Mouse (Mus musculus) induced T-regulatory cell, adult 2 months (primary cell): Measurements from ENCODE around the gene Glis3.

ENCODE experiments used
- DNase-seq: peaks from one replicate; pipeline ENCODE4 v3.0.0-alpha.2; 2012; ENCODE audit warnings: low read depth

Gene Glis3

GRCm38 (mm10) chr19:28237621-28238020 is 442.3 kb downstream of the Glis3 start:
- no peak for DNase-seq

DNA sequence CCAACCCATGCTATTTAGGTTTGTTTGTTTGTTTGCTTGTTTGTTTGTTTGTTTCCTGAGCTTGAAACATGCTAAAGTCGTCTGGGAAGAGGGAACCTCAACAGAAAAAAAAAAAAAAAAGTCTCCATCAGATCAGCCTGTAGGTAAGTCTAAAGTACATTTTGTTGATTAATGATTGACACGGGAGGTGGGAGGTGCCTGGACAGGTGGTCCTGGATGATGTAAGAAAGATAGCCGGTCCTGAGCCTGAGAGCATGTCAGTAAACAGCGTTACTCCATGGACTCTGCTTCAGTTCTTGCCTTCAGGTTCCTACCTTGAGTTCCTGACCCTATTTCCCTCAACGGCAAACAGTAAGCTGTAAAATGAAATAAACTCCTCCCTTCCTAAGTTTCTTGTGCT is 444.3 kb downstream of the Glis3 start:
- DNase-seq: no peak

DNA sequence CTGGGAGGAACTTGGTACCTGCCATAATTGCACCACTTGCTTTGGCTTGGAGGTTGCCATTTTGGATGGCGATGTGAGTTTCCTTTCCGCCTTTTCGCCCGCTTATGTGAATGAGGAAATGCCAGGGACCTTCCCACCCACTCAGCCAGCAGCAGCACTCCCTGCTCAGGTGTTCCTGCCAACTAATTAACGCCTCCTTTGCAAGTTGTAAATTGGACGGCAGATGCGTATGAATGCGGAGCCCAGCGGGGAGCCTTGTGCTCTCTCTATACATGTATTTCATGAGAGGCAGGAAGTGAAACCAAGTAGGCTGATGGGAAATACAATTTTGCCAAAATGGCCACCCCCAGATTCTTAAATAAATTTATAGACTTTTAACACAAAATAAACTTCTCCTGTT is 444.8 kb downstream of the Glis3 start:
- no peak for DNase-seq

DNA sequence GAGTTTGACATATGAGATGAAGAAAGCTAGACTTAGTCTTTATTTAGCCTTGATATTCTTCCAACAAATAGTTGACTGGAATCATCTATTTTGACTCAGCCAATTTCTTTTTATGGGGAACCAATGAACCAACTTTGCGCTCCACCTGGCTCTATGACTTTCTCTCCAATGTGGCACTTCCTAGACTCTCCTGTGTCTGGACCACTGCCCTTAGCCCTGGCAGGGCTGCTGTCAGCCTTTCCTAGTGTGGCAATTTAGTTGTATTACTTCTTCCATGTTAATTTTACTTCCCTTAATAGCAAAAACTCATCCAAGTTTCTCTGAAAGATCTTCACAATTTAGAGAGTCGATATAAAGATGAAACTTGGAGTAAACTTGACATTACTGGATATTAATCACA is 445.2 kb downstream of the Glis3 start:
- no peak for DNase-seq

DNA sequence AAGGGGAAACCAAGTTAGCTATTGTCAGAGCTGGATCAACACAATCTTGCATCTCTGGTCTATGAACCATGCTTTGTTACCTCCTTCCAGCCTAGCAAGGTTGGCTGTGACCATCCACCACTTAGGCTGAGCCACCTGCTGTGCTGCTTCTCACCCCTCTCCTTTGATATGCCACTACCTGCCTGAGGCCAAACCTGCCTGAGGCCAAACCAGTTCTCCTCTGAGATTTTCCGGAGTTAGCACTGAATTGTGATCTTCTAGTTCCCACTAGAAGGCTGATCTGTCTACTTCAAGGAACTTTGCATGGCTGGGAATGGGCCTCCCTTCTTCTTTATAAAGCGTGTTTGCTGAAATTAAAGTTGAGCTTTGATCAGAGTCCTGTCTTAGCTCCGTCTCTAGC is 448.4 kb downstream of the Glis3 start:
- no peak for DNase-seq

GRCm38 (mm10) chr19:28227526-28227925 is 452.4 kb downstream of the Glis3 start:
- DNase-seq: no peak

- no peak for DNase-seq
Measured at GRCm38 (mm10) chr19:28225651-28226050, 454.2 kb downstream of the Glis3 start.

DNA sequence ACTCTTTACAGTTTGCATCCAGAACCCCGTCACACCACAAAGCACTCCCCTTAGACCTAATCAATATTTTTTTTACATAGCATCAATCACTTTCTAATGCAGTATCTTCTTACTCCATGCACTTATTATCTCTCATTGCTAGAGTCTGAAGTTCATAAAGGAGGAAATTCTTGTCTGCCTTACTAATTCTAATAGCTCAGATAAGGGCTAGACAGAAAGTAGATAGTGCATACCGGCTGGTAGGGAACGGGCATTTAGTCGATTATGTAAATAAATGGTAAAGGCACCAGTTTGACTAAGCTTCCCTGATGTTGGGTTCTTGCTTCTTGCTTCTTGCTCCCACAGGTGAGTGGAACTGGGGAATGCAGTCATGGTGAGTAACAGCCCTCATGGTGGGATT is 468.2 kb downstream of the Glis3 start:
- no peak for DNase-seq
